Mouse (Mus musculus): ENCODE results near the gene Glis1.

DNA sequence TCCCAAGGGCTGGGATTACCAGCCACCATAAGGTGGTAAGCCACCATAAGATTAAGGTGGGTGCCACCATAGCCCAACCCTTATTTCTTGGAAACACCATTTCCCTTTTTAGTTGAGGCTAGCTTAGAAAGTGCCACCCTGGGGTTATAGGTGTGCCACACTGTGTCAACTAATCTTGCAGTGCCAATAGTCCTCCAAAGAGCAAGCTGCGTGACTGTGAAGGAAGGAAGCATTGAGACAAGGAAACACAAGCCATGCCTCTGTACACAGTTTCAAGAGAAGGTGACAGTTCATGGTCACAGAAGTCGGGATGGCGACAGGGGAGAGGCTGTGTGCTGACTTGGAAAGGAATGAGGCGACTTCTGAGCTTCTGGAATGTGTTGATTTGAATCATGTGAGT lies 14.2 kb upstream of the Glis1 start:
- TF ChIP-seq CTCF (IDR thresholded peaks at IDR 0.05; ENCODE audit: low read depth): no peak
- TF ChIP-seq EP300 (optimal IDR thresholded peaks at IDR 0.05): no peak
